Mouse (Mus musculus) large intestine, adult 2 months (tissue): ENCODE results near the gene Cib1. TPM values are rescaled to one million over a fixed set of nuclear protein-coding genes. Genes with fewer than 3 reads are reported as not detected.

ENCODE experiments used
- DNase-seq: peaks from one replicate; pipeline ENCODE4 v3.0.0-alpha.2; 2012; ENCODE audit warnings: low read depth, low spot score
- WGBS: fragments of 180-500 bp; shearing (Covaris S2); methylation state at CpG from one replicate; pipeline ENCODE4 v1.1.7; 2018; 5-methylcytosine and 5-hydroxymethylcytosine counted together
- polyA plus RNA-seq: library from polyadenylated mRNA; depleted of rRNA; stranded (reverse); fragments of >200 nt; gene quantifications from 2 replicates; pipeline ENCODE4 v1.2.3, GENCODE M21; 2012; rRNA removed

The Cib1 gene
- polyA plus RNA-seq, 1 experiment: 673 TPM

- 76% methylated on average over 2 of the region's 2 CpGs for WGBS
- DNase-seq: no peak
Measured at GRCm38 (mm10) chr7:80188579-80189125, 44.0 kb downstream of the Cib1 start.

- 32% methylated on average over 12 of the region's 12 CpGs for WGBS
- no peak for DNase-seq
Measured at GRCm38 (mm10) chr7:80187501-80187900, 45.1 kb downstream of the Cib1 start.

GRCm38 (mm10) chr7:80186531-80187296, 45.9 kb downstream of the Cib1 start, which contains the start of gene Sema4b:
Gene Sema4b (plus strand): TSS chr7:80186841.
- 4% methylated on average over 50 of the region's 51 CpGs for WGBS
- DNase-seq: no peak

- DNase-seq: no peak
- WGBS: 6% methylated on average over 8 of the region's 8 CpGs
Measured at GRCm38 (mm10) chr7:80186021-80186420, 46.6 kb downstream of the Cib1 start.

- no peak for DNase-seq
- 37% methylated on average over 6 of the region's 6 CpGs for WGBS
Measured at GRCm38 (mm10) chr7:80184968-80185367, 47.6 kb downstream of the Cib1 start.

GRCm38 (mm10) chr7:80184551-80184950, 48.1 kb downstream of the Cib1 start:
- no peak for DNase-seq
- 59% methylated on average over 4 of the region's 4 CpGs for WGBS

GRCm38 (mm10) chr7:80183969-80184368, 48.6 kb downstream of the Cib1 start:
- no peak for DNase-seq
- WGBS: 48% methylated on average over 5 of the region's 5 CpGs

GRCm38 (mm10) chr7:80183466-80183865, 49.1 kb downstream of the Cib1 start:
- WGBS: 93% methylated on average over 1 of the region's 1 CpGs
- DNase-seq: no peak

- no peak for DNase-seq
Measured at GRCm38 (mm10) chr7:80182139-80182538, 50.5 kb downstream of the Cib1 start.

GRCm38 (mm10) chr7:80181078-80181477, 51.5 kb downstream of the Cib1 start:
- WGBS: 76% methylated on average over 2 of the region's 2 CpGs
- DNase-seq: no peak

- no peak for DNase-seq
- 81% methylated on average over 3 of the region's 3 CpGs for WGBS
Measured at GRCm38 (mm10) chr7:80180202-80180601, 52.4 kb downstream of the Cib1 start.

- DNase-seq: no peak
- 84% methylated on average over 6 of the region's 6 CpGs for WGBS
Measured at GRCm38 (mm10) chr7:80179790-80180189, 52.8 kb downstream of the Cib1 start.

- no peak for DNase-seq
- WGBS: 73% methylated on average over 6 of the region's 6 CpGs
Measured at GRCm38 (mm10) chr7:80179327-80179726, 53.3 kb downstream of the Cib1 start.

GRCm38 (mm10) chr7:80178037-80178729, 54.4 kb downstream of the Cib1 start:
- no peak for DNase-seq
- 95% methylated on average over 10 of the region's 10 CpGs for WGBS

GRCm38 (mm10) chr7:80177438-80177837, 55.2 kb downstream of the Cib1 start:
- no peak for DNase-seq
- WGBS: 91% methylated on average over 3 of the region's 3 CpGs

Other genes starting within 250 kb of the Cib1 start
- gene Zfp710, start 208.0 kb downstream of the Cib1 start, polyA plus RNA-seq: 30.7 and 51.2 TPM in 2 replicates
- gene Idh2, start 117.4 kb downstream of the Cib1 start, polyA plus RNA-seq: 136 and 156 TPM in 2 replicates
- gene Sema4b, start 46.0 kb downstream of the Cib1 start, polyA plus RNA-seq: 43.2 and 57.8 TPM in 2 replicates
- 3.1 and 4.7 TPM in 2 replicates for gene Gdpgp1, start 52 bp upstream of the Cib1 start, polyA plus RNA-seq
- gene Ttll13, start 13.6 kb upstream of the Cib1 start, polyA plus RNA-seq: 0.05 and 0.12 TPM in 2 replicates
- 19.0 and 21.2 TPM in 2 replicates for gene Ngrn, start 28.4 kb upstream of the Cib1 start, polyA plus RNA-seq
- 9.0 and 22.5 TPM in 2 replicates for gene Vps33b, start 36.8 kb upstream of the Cib1 start, polyA plus RNA-seq
- 33.7 and 34.6 TPM in 2 replicates for gene Prc1, start 61.6 kb upstream of the Cib1 start, polyA plus RNA-seq
- 7.8 and 8.9 TPM in 2 replicates for gene Rccd1, start 91.6 kb upstream of the Cib1 start, polyA plus RNA-seq
- gene Unc45a, start 108.2 kb upstream of the Cib1 start, polyA plus RNA-seq: 44.8 and 64.9 TPM in 2 replicates
- 32.5 and 42.0 TPM in 2 replicates for gene Hddc3, start 110.3 kb upstream of the Cib1 start, polyA plus RNA-seq
- 13.8 and 25.9 TPM in 2 replicates for gene Man2a2, start 138.6 kb upstream of the Cib1 start, polyA plus RNA-seq
- 12.1 and 17.1 TPM in 2 replicates for gene Fes, start 155.1 kb upstream of the Cib1 start, polyA plus RNA-seq
- 42.5 and 62.9 TPM in 2 replicates for gene Furin, start 172.6 kb upstream of the Cib1 start, polyA plus RNA-seq